Mouse (Mus musculus) gastrocnemius, adult 2 months (tissue): ENCODE data around the gene Arhgef39. TPM values are rescaled to one million over a fixed set of nuclear protein-coding genes. Genes with fewer than 3 reads are reported as not detected.

Experiments used
- DNase-seq: peaks from one replicate; pipeline ENCODE4 v3.0.0; 2022
- H3K27ac ChIP-seq: fragments of 200-600 bp; 2 replicates; pipeline ENCODE4 v1.8.1; 2022; ENCODE audit warnings: mild to moderate bottlenecking
- H3K4me3 ChIP-seq: fragments of 200-600 bp; 2 replicates; pipeline ENCODE4 v1.8.1; 2022; ENCODE audit warnings: mild to moderate bottlenecking, moderate library complexity
- CTCF ChIP-seq: fragments of 200-600 bp; IDR thresholded peaks from 2 replicates; pipeline ENCODE4 v1.8.1; 2022; ENCODE audit warnings: antibody characterized with exemption, mild to moderate bottlenecking, moderate library complexity
- intact Hi-C: fragments of 180-260 bp; cut with DNase I; formaldehyde crosslinking; loops from one replicate; pipeline ENCODE4 v1.15.1; 2025
- total RNA-seq, 2 experiments: library from RNA; stranded (reverse); gene quantifications; 2 replicates each; pipeline ENCODE4 v1.2.3; 2021

Gene Arhgef39
- total RNA-seq, 2 experiments from 2014 or later: not detected

DNA sequence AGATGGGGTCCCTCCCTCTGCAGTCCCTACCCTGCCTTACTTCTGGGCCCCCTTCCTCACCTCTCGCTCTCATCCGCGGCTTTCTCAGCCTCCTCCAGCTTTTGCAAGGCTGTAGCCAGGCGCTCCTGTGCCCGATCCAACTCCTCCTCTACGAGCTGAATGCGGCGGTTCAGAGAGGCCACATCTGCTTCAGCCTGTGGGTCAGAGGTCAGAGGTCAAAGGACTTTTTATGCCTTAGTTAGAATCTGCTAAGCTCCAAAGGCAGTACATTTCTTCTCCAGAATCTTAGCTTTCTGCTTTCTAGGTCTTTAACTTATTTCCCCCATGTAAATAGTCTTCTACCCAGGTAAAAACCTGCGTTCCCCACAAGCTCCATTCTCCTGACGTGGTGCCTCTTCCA lies 20.1 kb upstream of the Arhgef39 start:
- peak overlapping the region; percentile 85 for H3K4me3 ChIP-seq
- intact Hi-C loops: no loop called here
- H3K27ac ChIP-seq: peak overlapping the region; percentile 86
- DNase-seq: peak; percentile 36
- TF ChIP-seq CTCF: no peak

GRCm38 (mm10) chr4:43515764-43516708 lies 16.5 kb upstream of the Arhgef39 start:
- DNase-seq: peak; percentile 21
- TF ChIP-seq CTCF: no peak
- intact Hi-C loops: no loop called here
- no peak overlapping the region for H3K4me3 ChIP-seq
- peak overlapping the region; percentile 28; the same call in 1 of the 2 replicates for H3K27ac ChIP-seq

DNA sequence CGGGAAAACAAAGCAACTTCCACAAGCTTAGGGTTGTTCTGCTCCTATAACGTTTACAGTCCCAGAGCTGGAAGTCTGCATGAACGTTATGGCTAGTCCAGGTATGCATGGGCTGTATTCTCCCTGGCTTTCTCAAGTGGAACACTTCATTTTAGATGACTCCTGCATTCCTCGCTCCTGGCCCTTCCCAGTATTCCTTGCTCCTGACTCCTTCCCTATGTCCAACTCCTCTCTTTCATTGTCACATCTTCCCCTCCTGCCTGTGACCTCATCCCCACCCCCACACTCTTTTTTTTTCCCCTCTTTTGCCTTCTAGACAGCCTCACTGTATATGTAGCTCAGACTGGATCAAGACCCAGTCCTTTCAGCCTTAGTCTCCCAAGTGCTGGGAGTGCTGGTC lies 14.3 kb upstream of the Arhgef39 start:
- intact Hi-C loops: no loop called here
- no peak overlapping the region for H3K4me3 ChIP-seq
- H3K27ac ChIP-seq: peak overlapping the region; percentile 38
- peak; percentile 12 for DNase-seq
- TF ChIP-seq CTCF: no peak

- intact Hi-C loops: no loop called here
- peak overlapping the region; percentile 7; the same call in 1 of the 2 replicates for H3K27ac ChIP-seq
- TF ChIP-seq CTCF: no peak
- peak; percentile 28 for DNase-seq
- H3K4me3 ChIP-seq: no peak overlapping the region
Observed at GRCm38 (mm10) chr4:43513300-43513699, 13.8 kb upstream of the Arhgef39 start.

DNA sequence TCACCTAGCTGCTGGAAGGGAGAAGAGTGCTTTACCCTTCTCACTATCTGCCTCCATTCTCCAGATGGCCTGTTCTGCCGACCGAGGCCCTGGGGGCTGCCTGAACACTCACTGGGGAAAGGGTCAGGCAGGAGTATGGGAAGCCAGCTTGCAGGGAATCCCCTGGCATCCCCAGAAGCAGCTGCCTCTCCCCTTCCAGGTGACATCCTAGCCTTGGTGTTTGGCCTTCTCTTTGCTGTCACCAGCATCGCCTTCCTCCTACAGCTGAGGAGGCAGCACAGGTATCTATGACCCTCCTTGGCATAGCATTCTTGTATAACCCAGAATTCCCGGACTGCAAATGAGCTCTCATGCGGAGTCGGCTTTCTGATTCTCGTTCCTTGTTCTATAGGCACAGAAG lies 13.2 kb upstream of the Arhgef39 start:
- no peak for DNase-seq
- Histone ChIP-seq H3K27ac (peak overlapping the region; percentile 7; the same call in 1 of the 2 replicates), H3K4me3 (no peak overlapping the region)
- intact Hi-C loops: no loop called here
- no peak for TF ChIP-seq CTCF

GRCm38 (mm10) chr4:43511675-43512454 lies 12.4 kb upstream of the Arhgef39 start:
- no peak overlapping the region for H3K4me3 ChIP-seq
- DNase-seq: peak; percentile 18
- H3K27ac ChIP-seq: no peak overlapping the region
- intact Hi-C loops: no loop called here
- TF ChIP-seq CTCF: no peak

DNA sequence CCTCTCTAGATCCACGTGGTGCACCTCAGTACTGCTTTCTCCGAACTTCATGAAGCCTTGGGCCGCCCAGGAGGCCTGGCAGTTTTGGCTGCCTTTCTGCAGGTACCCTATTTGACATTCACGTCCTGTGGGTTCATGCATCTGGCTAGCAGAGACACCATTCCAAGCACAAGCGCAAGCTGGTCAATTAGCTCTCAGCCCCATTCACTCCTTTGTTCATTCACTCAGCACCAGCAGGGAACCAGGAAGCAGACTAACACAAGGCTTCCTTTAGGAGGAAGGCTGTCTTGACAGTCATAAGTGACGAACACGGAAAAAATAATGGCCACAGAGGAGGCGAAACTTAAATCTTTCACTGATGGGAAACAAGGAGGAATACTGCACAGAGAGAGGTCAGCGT lies 9.6 kb upstream of the Arhgef39 start:
- intact Hi-C loops: no loop called here
- TF ChIP-seq CTCF: no peak
- no peak for DNase-seq
- no peak overlapping the region for H3K27ac ChIP-seq
- peak overlapping the region; percentile 61 for H3K4me3 ChIP-seq

- TF ChIP-seq CTCF: no peak
- Histone ChIP-seq H3K27ac (no peak overlapping the region), H3K4me3 (peak overlapping the region; percentile 61)
- intact Hi-C loops: no loop called here
- DNase-seq: peak; percentile 47
Observed at GRCm38 (mm10) chr4:43508666-43508997, 9.1 kb upstream of the Arhgef39 start.

- Histone ChIP-seq H3K4me3 (peak overlapping the region; percentile 61), H3K27ac (no peak overlapping the region)
- intact Hi-C loops: no loop called here
- no peak for TF ChIP-seq CTCF
- DNase-seq: no peak
Observed at GRCm38 (mm10) chr4:43507938-43508665, 8.6 kb upstream of the Arhgef39 start.

- TF ChIP-seq CTCF: no peak
- H3K4me3 ChIP-seq: peak within 1 kb of the TSS; percentile 61
- H3K27ac ChIP-seq: peak within 1 kb of the TSS; percentile 78
- peak; percentile 86 for DNase-seq
- intact Hi-C loops: no loop called here
Observed at GRCm38 (mm10) chr4:43506536-43507185, 7.2 kb upstream of the Arhgef39 start, which contains the start of gene Car9. TSS of gene Car9 (plus strand) at chr4:43506966.

GRCm38 (mm10) chr4:43506074-43506473 lies 6.6 kb upstream of the Arhgef39 start:
- Histone ChIP-seq H3K27ac (no peak overlapping the region), H3K4me3 (no peak overlapping the region)
- no peak for DNase-seq
- no peak for TF ChIP-seq CTCF
- intact Hi-C loops: no loop called here

GRCm38 (mm10) chr4:43504269-43504668 lies 4.8 kb upstream of the Arhgef39 start:
- no peak overlapping the region for H3K27ac ChIP-seq
- intact Hi-C loops: no loop called here
- TF ChIP-seq CTCF: no peak
- no peak for DNase-seq
- H3K4me3 ChIP-seq: no peak overlapping the region
